Mouse (Mus musculus): ENCODE results near the gene Rchy1. TPM values are rescaled to one million over a fixed set of nuclear protein-coding genes. Genes with fewer than 3 reads are reported as not detected.
"Not testable (repeated sequence)": the region's sequence is repeated elsewhere in the genome, so short reads cannot be mapped to it uniquely, and the experiment has no call there.

Rchy1 gene
- total RNA-seq, 2 experiments from 2014 or later, result 43.8 to 47.8 TPM

GRCm38 (mm10) chr5:91960606-91961254 is 2.1 kb downstream of the Rchy1 start:
- intact Hi-C loops (cut with DNase I), result no loop called here
- DNase-seq, result no peak

GRCm38 (mm10) chr5:91959986-91960385 is 2.9 kb downstream of the Rchy1 start:
- DNase-seq, result no peak
- intact Hi-C loops (cut with DNase I), result no loop called here

GRCm38 (mm10) chr5:91959096-91959495 is 3.8 kb downstream of the Rchy1 start:
- DNase-seq, result peak; percentile 6
- intact Hi-C loops (cut with DNase I), result no loop called here

- DNase-seq, result no peak
- intact Hi-C loops (cut with DNase I), result no loop called here
Observed at GRCm38 (mm10) chr5:91956991-91957760, 5.7 kb downstream of the Rchy1 start.

GRCm38 (mm10) chr5:91951404-91951803 is 11.5 kb downstream of the Rchy1 start:
- intact Hi-C loops (cut with DNase I), result loop anchor here (5.0 kb wide), 1 partner anchor 999 kb away; no protein-coding TSS in a partner anchor
- no peak for DNase-seq

- intact Hi-C loops (cut with DNase I), result loop anchor here (5.0 kb wide), 2 partner anchors 432 to 482 kb away; partner anchors contain the start of gene Parm1
- DNase-seq, result no peak
Observed at GRCm38 (mm10) chr5:91949441-91949840, 13.4 kb downstream of the Rchy1 start.

- intact Hi-C loops (cut with DNase I), result loop anchor here (5.0 kb wide), 2 partner anchors 430 to 480 kb away; partner anchors contain the start of gene Parm1
- no peak for DNase-seq
Observed at GRCm38 (mm10) chr5:91947008-91947407, 15.9 kb downstream of the Rchy1 start.

GRCm38 (mm10) chr5:91945609-91946008 is 17.3 kb downstream of the Rchy1 start:
- not testable (repeated sequence) for DNase-seq
- intact Hi-C loops (cut with DNase I), result loop anchor here (5.0 kb wide), 2 partner anchors 428 to 478 kb away; partner anchors contain the start of gene Parm1

- no peak for DNase-seq
- intact Hi-C loops (cut with DNase I), result no loop called here
Observed at GRCm38 (mm10) chr5:91913231-91913630, 49.6 kb downstream of the Rchy1 start.

- intact Hi-C loops (cut with DNase I), result no loop called here
- DNase-seq, result peak; percentile 10
Observed at GRCm38 (mm10) chr5:91911384-91912106, 51.3 kb downstream of the Rchy1 start.

GRCm38 (mm10) chr5:91910616-91911015 is 52.3 kb downstream of the Rchy1 start:
- intact Hi-C loops (cut with DNase I), result no loop called here
- no peak for DNase-seq

GRCm38 (mm10) chr5:91909010-91909620 is 53.8 kb downstream of the Rchy1 start:
- intact Hi-C loops (cut with DNase I), result no loop called here
- DNase-seq, result peak; percentile 75

Other genes starting within 250 kb of the Rchy1 start
- not detected for gene Odaph, start 24.4 kb upstream of the Rchy1 start, total RNA-seq (2021)
- 10 to 100 TPM; 68.8 to 75.4 TPM for gene Cdkl2, start 80.8 kb upstream of the Rchy1 start, total RNA-seq (2021)
- gene G3bp2, start 120.7 kb upstream of the Rchy1 start, total RNA-seq (2021), result 100 to 1,000 TPM; 201 to 203 TPM
- gene Uso1, start 174.9 kb upstream of the Rchy1 start, total RNA-seq (2021), result 10 to 100 TPM; 62.2 to 65.0 TPM

Measured in left cerebral cortex, postnatal 4 days (tissue).